Mouse (Mus musculus): ENCODE measurements at regions not wholly inside any gene's neighbourhood (a gene's known extent, or its start where the extent isn't known, plus 50 kb on each side); places are given as distances from the start of the nearest gene placed in this dataset.
"Not testable (repeated sequence)": the region's sequence is repeated elsewhere in the genome, so short reads cannot be mapped to it uniquely, and the experiment has no call there.

GRCm38 (mm10) chr17:79540511-79540910 is 71.2 kb upstream of the Rmdn2 start:
- Histone ChIP-seq H3K27ac (ENCODE audit: control insufficient read depth, insufficient read depth, low read depth, low read length, poor library complexity) (no peak overlapping the region), H3K4me1 (ENCODE audit: control insufficient read depth, insufficient read depth, low read length) (no peaks in the 10 kb centered on the region), H3K4me3 (replicated peaks; ENCODE audit: control insufficient read depth, low read depth, low read length) (no peak overlapping the region)
- 76% methylated on average over 2 of the region's 2 CpGs for WGBS
- TF ChIP-seq POLR2A (IDR thresholded peaks at IDR 0.05; ENCODE audit: borderline replicate concordance, control insufficient read depth, low read depth, low read length) (no peak), CTCF (IDR thresholded peaks at IDR 0.05; ENCODE audit: control insufficient read depth, insufficient read depth, low read length) (no peak)

DNA sequence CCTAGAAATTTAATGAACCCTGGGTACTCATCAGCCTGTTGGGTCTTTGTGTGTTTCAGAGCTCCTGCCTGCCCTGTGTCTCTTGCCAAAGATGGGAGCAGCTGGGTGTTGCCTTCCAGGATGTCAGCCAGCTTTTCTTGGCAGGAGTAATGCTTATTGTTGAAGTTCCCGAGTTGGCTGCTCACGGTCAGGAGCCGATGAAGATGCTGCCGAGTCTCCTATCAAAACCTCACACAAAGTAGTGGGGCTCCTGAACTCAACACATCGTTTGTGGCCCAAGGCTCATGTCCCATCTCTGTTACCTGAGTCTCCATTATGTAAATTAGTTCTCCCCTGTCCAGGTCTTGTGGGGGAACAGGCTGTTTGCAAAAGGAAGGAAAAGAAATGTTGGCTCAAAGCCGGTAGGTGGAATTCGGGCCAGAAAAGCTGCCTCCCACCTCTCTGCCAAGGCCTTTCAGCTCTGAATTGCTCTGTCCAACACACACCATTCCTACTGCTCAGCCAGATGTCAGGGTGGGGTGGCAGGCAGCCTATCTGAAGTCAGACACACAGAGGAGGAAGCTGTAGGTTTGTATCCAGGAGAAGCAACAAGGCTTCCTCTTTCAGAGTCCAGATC is 67.6 kb upstream of the Rmdn2 start:
- no peak for TF ChIP-seq POLR2A (IDR thresholded peaks at IDR 0.05; ENCODE audit: borderline replicate concordance, control insufficient read depth, low read depth, low read length)

DNA sequence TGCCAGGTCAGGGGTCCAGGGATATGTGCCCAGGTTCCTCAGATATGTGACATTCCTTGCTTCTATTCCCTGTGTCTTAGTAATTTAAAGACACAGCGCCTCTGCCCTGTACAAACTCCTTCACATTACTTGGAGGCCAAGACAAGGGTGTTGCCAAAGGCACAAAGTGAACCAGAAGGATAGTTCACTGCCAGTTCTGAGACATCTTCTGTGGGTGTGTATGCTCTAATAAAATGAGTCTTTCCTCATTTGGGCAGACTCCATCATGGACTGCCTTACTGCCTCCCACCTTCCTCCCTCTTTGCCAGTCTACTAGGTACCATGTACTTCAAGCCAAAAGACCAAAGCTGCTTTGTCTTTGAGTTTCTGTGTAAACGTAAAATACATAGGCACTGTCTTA is 65.8 kb upstream of the Rmdn2 start:
- 83% methylated on average over 2 of the region's 2 CpGs for WGBS
- no peak overlapping the region for H3K27ac ChIP-seq (ENCODE audit: control insufficient read depth, insufficient read depth, low read depth, low read length, poor library complexity)
- TF ChIP-seq CTCF (IDR thresholded peaks at IDR 0.05; ENCODE audit: control insufficient read depth, insufficient read depth, low read length) (no peak), POLR2A (IDR thresholded peaks at IDR 0.05; ENCODE audit: borderline replicate concordance, control insufficient read depth, low read depth, low read length) (no peak)
- H3K4me1 ChIP-seq (ENCODE audit: control insufficient read depth, insufficient read depth, low read length): no peaks in the 10 kb centered on the region
- no peak overlapping the region for H3K4me3 ChIP-seq (replicated peaks; ENCODE audit: control insufficient read depth, low read depth, low read length)

More for the DNA sequence above, 67.6 kb upstream of the Rmdn2 start:
- Histone ChIP-seq H3K4me3 (replicated peaks; ENCODE audit: control insufficient read depth, low read depth, low read length) (no peak overlapping the region), H3K4me1 (ENCODE audit: control insufficient read depth, insufficient read depth, low read length) (no peaks in the 10 kb centered on the region), H3K27ac (ENCODE audit: control insufficient read depth, insufficient read depth, low read depth, low read length, poor library complexity) (no peak overlapping the region)
- WGBS: 59% methylated on average over 7 of the region's 7 CpGs

GRCm38 (mm10) chr17:79547075-79547474 is 64.6 kb upstream of the Rmdn2 start:
- TF ChIP-seq CTCF (IDR thresholded peaks at IDR 0.05; ENCODE audit: control insufficient read depth, insufficient read depth, low read length) (no peak), POLR2A (IDR thresholded peaks at IDR 0.05; ENCODE audit: borderline replicate concordance, control insufficient read depth, low read depth, low read length) (no peak)
- 84% methylated on average over 2 of the region's 2 CpGs for WGBS
- Histone ChIP-seq H3K4me1 (ENCODE audit: control insufficient read depth, insufficient read depth, low read length) (no peaks in the 10 kb centered on the region), H3K4me3 (replicated peaks; ENCODE audit: control insufficient read depth, low read depth, low read length) (no peak overlapping the region), H3K27ac (ENCODE audit: control insufficient read depth, insufficient read depth, low read depth, low read length, poor library complexity) (no peak overlapping the region)

GRCm38 (mm10) chr17:79547524-79547923 is 64.1 kb upstream of the Rmdn2 start:
- TF ChIP-seq CTCF (IDR thresholded peaks at IDR 0.05; ENCODE audit: control insufficient read depth, insufficient read depth, low read length): no peak
- no peak for TF ChIP-seq POLR2A (IDR thresholded peaks at IDR 0.05; ENCODE audit: borderline replicate concordance, control insufficient read depth, low read depth, low read length)
- H3K4me3 ChIP-seq (replicated peaks; ENCODE audit: control insufficient read depth, low read depth, low read length): no peak overlapping the region
- H3K27ac ChIP-seq (ENCODE audit: control insufficient read depth, insufficient read depth, low read depth, low read length, poor library complexity): no peak overlapping the region
- H3K4me1 ChIP-seq (ENCODE audit: control insufficient read depth, insufficient read depth, low read length): no peaks in the 10 kb centered on the region
- 85% methylated on average over 3 of the region's 3 CpGs for WGBS

DNA sequence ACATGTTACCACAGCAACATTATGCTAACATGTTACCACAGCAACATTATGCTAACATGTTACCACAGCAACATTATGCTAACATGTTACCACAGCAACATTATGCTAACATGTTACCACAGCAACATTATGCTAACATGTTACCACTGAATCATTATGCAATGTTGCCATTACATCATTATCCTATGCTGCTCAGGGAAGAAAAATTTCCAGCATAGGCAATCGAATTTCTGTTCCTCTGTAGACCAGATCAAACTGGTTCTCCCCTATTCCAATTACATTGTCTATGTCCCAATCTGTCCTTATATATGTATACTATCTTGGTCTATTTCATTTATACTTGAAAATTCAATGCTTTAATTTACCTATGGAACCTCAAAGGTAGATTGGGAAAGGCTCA is 61.3 kb upstream of the Rmdn2 start:
- not testable (repeated sequence) for H3K4me3 ChIP-seq (replicated peaks; ENCODE audit: control insufficient read depth, low read depth, low read length); H3K27ac ChIP-seq (ENCODE audit: control insufficient read depth, insufficient read depth, low read depth, low read length, poor library complexity); H3K4me1 ChIP-seq (ENCODE audit: control insufficient read depth, insufficient read depth, low read length)
- 33% methylated on average over 1 of the region's 1 CpGs for WGBS

- TF ChIP-seq CTCF (IDR thresholded peaks at IDR 0.05; ENCODE audit: control insufficient read depth, insufficient read depth, low read length): no peak
- no peak for TF ChIP-seq POLR2A (IDR thresholded peaks at IDR 0.05; ENCODE audit: borderline replicate concordance, control insufficient read depth, low read depth, low read length)
- Histone ChIP-seq H3K4me1 (ENCODE audit: control insufficient read depth, insufficient read depth, low read length) (no peaks in the 10 kb centered on the region), H3K27ac (ENCODE audit: control insufficient read depth, insufficient read depth, low read depth, low read length, poor library complexity) (no peak overlapping the region), H3K4me3 (replicated peaks; ENCODE audit: control insufficient read depth, low read depth, low read length) (no peak overlapping the region)
- WGBS: 88% methylated on average over 2 of the region's 2 CpGs
Observed at GRCm38 (mm10) chr17:79553850-79554249, 57.8 kb upstream of the Rmdn2 start.

- no peak overlapping the region for H3K4me3 ChIP-seq (replicated peaks; ENCODE audit: control insufficient read depth, low read depth, low read length)
- H3K4me1 ChIP-seq (ENCODE audit: control insufficient read depth, insufficient read depth, low read length): no peaks in the 10 kb centered on the region
- 38% methylated on average over 1 of the region's 1 CpGs for WGBS
- TF ChIP-seq POLR2A (IDR thresholded peaks at IDR 0.05; ENCODE audit: borderline replicate concordance, control insufficient read depth, low read depth, low read length): no peak
- TF ChIP-seq CTCF (IDR thresholded peaks at IDR 0.05; ENCODE audit: control insufficient read depth, insufficient read depth, low read length): no peak
- H3K27ac ChIP-seq (ENCODE audit: control insufficient read depth, insufficient read depth, low read depth, low read length, poor library complexity): no peak overlapping the region
Observed at GRCm38 (mm10) chr17:79555593-79555992, 56.1 kb upstream of the Rmdn2 start.
